ENCODE assay signal across 24 mouse cellular contexts in the genomic region with DNA sequence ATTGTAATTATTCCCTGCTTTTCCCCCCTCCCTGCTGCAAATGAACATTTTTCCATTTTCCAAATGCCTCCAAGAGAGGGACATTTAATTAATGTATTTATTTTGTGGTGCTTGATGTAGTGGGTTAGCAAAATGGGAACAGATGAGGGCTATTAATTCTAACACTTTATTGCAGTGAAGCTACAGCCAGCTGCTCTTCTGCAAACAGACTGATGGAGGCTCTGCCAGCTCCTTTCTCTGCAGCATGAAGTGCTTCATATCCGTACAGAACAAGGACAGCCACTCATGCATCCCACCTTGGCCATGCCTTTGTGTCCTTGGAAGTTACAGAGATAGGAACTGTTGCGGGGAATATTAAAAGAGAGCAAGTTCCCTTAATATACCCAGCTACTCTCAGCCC.
DNase-seq lines count a peak whose midpoint lies in the region; ATAC-seq and TF ChIP-seq lines count a peak whose summit lies in the region.
"Had no signal": no experiment of that assay in that cellular context is flagged by ENCODE, and none has a peak within 500 bp of the region (broad histone marks: within the 10 kb centered on the region; RNA-seq: fewer than 3 reads in every experiment).

No protein-coding gene starts in this region.

- no peak overlapping the region for H3K9ac ChIP-seq in forebrain, postnatal 0 days
- no peak overlapping the region for H3K9ac ChIP-seq in forebrain, embryonic 12.5 days
- H3K9ac ChIP-seq in embryonic facial prominence, embryonic 13.5 days: no peak overlapping the region
- no peak overlapping the region for H3K9ac ChIP-seq in neural tube, embryonic 14.5 days (replicated peaks; ENCODE audit: low read depth, low read length)
- H3K9ac ChIP-seq: heart, embryonic 12.5 days; hindbrain, embryonic 13.5 days; kidney, embryonic 15.5 days; limb, embryonic 12.5 days; liver, embryonic 12.5 days; stomach, embryonic 15.5 days had no signal

- TF ChIP-seq CTCF in forebrain, postnatal 0 days (IDR thresholded peaks at IDR 0.05; ENCODE audit: low read depth): no peak

- H3K4me3 ChIP-seq in forebrain, postnatal 0 days (ENCODE audit: low read depth, low read length): no peak overlapping the region
- H3K4me3 ChIP-seq in forebrain, embryonic 12.5 days (replicated peaks): no peak overlapping the region
- H3K4me3 ChIP-seq in embryonic facial prominence, embryonic 13.5 days: no peak overlapping the region
- no peak overlapping the region for H3K4me3 ChIP-seq in neural tube, embryonic 14.5 days (ENCODE audit: low read depth, low read length)
- H3K4me3 ChIP-seq: heart, embryonic 12.5 days; hindbrain, embryonic 13.5 days; kidney, embryonic 15.5 days; limb, embryonic 12.5 days; liver, embryonic 12.5 days; stomach, embryonic 15.5 days had no signal

- H3K4me1 ChIP-seq in forebrain, postnatal 0 days (ENCODE audit: insufficient read depth): no peaks in the 10 kb centered on the region
- no peaks in the 10 kb centered on the region for H3K4me1 ChIP-seq in forebrain, embryonic 12.5 days
- H3K4me1 ChIP-seq in embryonic facial prominence, embryonic 13.5 days: peaks cover 15% of the 10 kb centered on the region
- H3K4me1 ChIP-seq in neural tube, embryonic 14.5 days (ENCODE audit: control insufficient read depth, insufficient read depth, low read length): no peaks in the 10 kb centered on the region
- H3K4me1 ChIP-seq: hindbrain, embryonic 13.5 days; limb, embryonic 12.5 days; liver, embryonic 12.5 days had no signal

- H3K9me3 ChIP-seq in forebrain, postnatal 0 days (ENCODE audit: low read length): no peaks in the 10 kb centered on the region
- no peaks in the 10 kb centered on the region for H3K9me3 ChIP-seq in forebrain, embryonic 12.5 days
- H3K9me3 ChIP-seq in embryonic facial prominence, embryonic 13.5 days: no peaks in the 10 kb centered on the region
- H3K9me3 ChIP-seq in neural tube, embryonic 14.5 days (ENCODE audit: control insufficient read depth, low read length): no peaks in the 10 kb centered on the region
- H3K9me3 ChIP-seq: G1E; heart, embryonic 12.5 days; hindbrain, embryonic 13.5 days; kidney, embryonic 15.5 days; limb, embryonic 12.5 days; liver, embryonic 12.5 days; stomach, embryonic 15.5 days had no signal

- H3K4me2 ChIP-seq in forebrain, postnatal 0 days (ENCODE audit: low read depth): no peak overlapping the region
- H3K4me2 ChIP-seq in forebrain, embryonic 12.5 days: no peak overlapping the region
- no peak overlapping the region for H3K4me2 ChIP-seq in embryonic facial prominence, embryonic 13.5 days
- H3K4me2 ChIP-seq in neural tube, embryonic 14.5 days (ENCODE audit: low read depth, low read length): no peak overlapping the region
- H3K4me2 ChIP-seq: heart, embryonic 12.5 days; hindbrain, embryonic 13.5 days; kidney, embryonic 15.5 days; limb, embryonic 12.5 days; liver, embryonic 12.5 days; stomach, embryonic 15.5 days had no signal

- H3K27ac ChIP-seq in forebrain, postnatal 0 days (ENCODE audit: low read depth, low read length): no peak overlapping the region
- no peak overlapping the region for H3K27ac ChIP-seq in forebrain, embryonic 12.5 days
- peak overlapping the region; percentile 7; the same call in 1 of the 2 replicates for H3K27ac ChIP-seq in embryonic facial prominence, embryonic 13.5 days
- no peak overlapping the region for H3K27ac ChIP-seq in neural tube, embryonic 14.5 days (ENCODE audit: low read depth, low read length)
- H3K27ac ChIP-seq: hindbrain, embryonic 13.5 days; limb, embryonic 12.5 days; liver, embryonic 12.5 days; stomach, embryonic 15.5 days had no signal

- ATAC-seq in forebrain, postnatal 0 days: peak; percentile 32
- ATAC-seq in forebrain, embryonic 12.5 days (ENCODE audit: low FRiP score): no peak
- no peak for ATAC-seq in embryonic facial prominence, embryonic 13.5 days (ENCODE audit: insufficient number of reproducible peaks, insufficient read depth, low FRiP score, low TSS enrichment, low read depth)
- peak; percentile 79 for ATAC-seq in neural tube, embryonic 14.5 days (ENCODE audit: low read depth)
- ATAC-seq: liver, embryonic 12.5 days; Patski had no signal

- 67% methylated on average over 2 of the region's 2 CpGs for WGBS in forebrain, postnatal 0 days
- 88% methylated on average over 2 of the region's 2 CpGs for WGBS in forebrain, embryonic 12.5 days
- 82% methylated on average over 2 of the region's 2 CpGs for WGBS in embryonic facial prominence, embryonic 13.5 days
- WGBS in neural tube, embryonic 14.5 days: 71% methylated on average over 2 of the region's 2 CpGs

- H3K36me3 ChIP-seq in forebrain, postnatal 0 days (ENCODE audit: insufficient read depth): no peaks in the 10 kb centered on the region
- H3K36me3 ChIP-seq in forebrain, embryonic 12.5 days (replicated peaks): no peaks in the 10 kb centered on the region
- no peaks in the 10 kb centered on the region for H3K36me3 ChIP-seq in embryonic facial prominence, embryonic 13.5 days
- no peaks in the 10 kb centered on the region for H3K36me3 ChIP-seq in neural tube, embryonic 14.5 days (ENCODE audit: control insufficient read depth, insufficient read depth, low read length)
- H3K36me3 ChIP-seq: G1E; heart, embryonic 12.5 days; hindbrain, embryonic 13.5 days; kidney, embryonic 15.5 days; limb, embryonic 12.5 days; liver, embryonic 12.5 days; stomach, embryonic 15.5 days had no signal

- H3K27me3 ChIP-seq in forebrain, postnatal 0 days (ENCODE audit: insufficient read depth, low read length): no peaks in the 10 kb centered on the region
- no peaks in the 10 kb centered on the region for H3K27me3 ChIP-seq in forebrain, embryonic 12.5 days
- no peaks in the 10 kb centered on the region for H3K27me3 ChIP-seq in embryonic facial prominence, embryonic 13.5 days
- no peaks in the 10 kb centered on the region for H3K27me3 ChIP-seq in neural tube, embryonic 14.5 days (ENCODE audit: control insufficient read depth, insufficient read depth, low read length)
- H3K27me3 ChIP-seq: CH12.LX; heart, embryonic 12.5 days; hindbrain, embryonic 13.5 days; limb, embryonic 12.5 days; liver, embryonic 12.5 days; Patski; stomach, embryonic 15.5 days had no signal

- DNase-seq in forebrain, postnatal 0 days: no peak
- peak; percentile 15 for DNase-seq in layer of hippocampus, adult 9-11 months
- no peak for DNase-seq in layer of hippocampus, postnatal 36 days
- DNase-seq in testis, postnatal 14 days (ENCODE audit: low spot score): no peak
- DNase-seq: adrenal gland, postnatal 36 days; B cell, adult 2 months; cerebellum, adult 11-12 months; cerebellum, postnatal 10 days; lung, adult 18-20 months; midbrain, embryonic 14.5 days; thymus, adult 18-20 months; thymus, postnatal 36 days had no signal

Comparison
In these comparisons a context has a peak if more than half of its experiments do, and no peak if none do; other contexts are left out.
1. ATAC-seq: peak in forebrain, postnatal 0 days (single experiment) and neural tube, embryonic 14.5 days (single experiment); none in forebrain, embryonic 12.5 days (single experiment) and embryonic facial prominence, embryonic 13.5 days (single experiment).